Mouse (Mus musculus) c-Kit-negative CD71-positive TER-119-positive erythroid progenitor cells, embryonic 14.5 days (primary cell): Measurements from ENCODE around the gene Snx6.
"Not testable (repeated sequence)": the region's sequence is repeated elsewhere in the genome, so short reads cannot be mapped to it uniquely, and the experiment has no call there.

Source experiments
- DNase-seq: peaks from one replicate; pipeline ENCODE4 v3.0.0-alpha.2; 2013; ENCODE audit warnings: low read depth, low spot score

Snx6 gene

DNA sequence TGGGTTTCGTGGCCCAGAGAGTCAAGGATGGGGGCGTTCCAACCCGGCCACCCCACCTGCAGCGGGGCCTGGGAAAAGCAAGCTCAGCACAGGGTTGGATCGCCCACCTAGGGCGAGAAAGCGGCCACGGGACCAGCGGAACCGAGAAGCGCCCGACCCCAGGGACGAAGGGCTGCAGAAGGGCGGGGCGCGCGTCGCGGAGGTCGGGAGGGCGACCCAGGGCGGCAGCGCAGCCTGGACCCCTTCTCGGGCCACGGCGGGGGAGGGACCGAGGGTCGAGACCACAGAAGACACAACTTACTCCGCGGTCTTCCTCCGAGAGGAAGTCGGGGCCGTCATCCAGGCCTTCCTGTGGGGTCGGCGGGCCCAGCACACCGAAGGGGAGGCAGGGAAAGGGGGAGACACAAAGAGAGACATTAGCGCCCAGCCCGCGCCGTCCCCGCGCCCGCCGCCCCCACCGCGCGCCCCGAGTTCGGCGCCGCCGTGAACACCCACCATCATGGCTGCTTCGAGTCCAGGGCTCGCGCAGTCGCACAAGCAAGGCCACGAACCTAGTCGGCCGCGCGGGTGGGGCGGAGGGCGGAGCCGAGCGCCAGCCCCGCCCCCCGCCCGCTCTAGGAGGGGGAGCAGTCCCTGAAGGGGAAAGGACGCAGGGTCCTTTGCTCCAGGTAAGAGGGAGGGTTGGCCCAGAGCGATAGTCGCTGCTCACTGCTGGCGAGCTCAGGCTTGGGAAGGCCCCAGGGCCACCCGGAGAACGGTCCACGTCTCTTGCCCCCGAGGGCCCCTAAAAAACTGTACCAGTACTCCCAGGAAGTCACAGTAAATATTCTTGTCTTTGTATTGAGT lies at the start of gene Snx6:
Gene Snx6, minus strand, starts transcription at position 551 of the 846 bp plus-strand sequence.
- DNase-seq: peak; percentile 64

DNA sequence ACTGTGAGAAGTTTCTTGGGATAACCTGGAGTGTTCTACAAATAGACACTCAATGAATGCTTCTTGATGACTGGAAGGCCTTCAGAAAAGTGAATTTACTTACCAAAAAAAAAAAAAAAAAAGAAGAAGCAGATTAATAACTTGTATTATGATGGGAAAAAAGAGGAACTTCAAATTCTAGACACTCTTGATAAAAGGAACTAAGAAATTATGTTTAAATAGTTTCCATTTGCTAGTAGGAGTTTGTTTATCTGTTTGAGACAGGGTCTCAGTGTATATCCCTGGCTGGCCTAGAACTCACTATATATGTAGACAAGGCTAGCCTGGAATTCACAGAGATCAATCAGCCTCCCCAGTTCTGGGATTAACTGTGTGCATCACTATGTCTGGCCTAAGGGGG lies 48.9 kb upstream of the Snx6 start:
- DNase-seq: no peak

DNA sequence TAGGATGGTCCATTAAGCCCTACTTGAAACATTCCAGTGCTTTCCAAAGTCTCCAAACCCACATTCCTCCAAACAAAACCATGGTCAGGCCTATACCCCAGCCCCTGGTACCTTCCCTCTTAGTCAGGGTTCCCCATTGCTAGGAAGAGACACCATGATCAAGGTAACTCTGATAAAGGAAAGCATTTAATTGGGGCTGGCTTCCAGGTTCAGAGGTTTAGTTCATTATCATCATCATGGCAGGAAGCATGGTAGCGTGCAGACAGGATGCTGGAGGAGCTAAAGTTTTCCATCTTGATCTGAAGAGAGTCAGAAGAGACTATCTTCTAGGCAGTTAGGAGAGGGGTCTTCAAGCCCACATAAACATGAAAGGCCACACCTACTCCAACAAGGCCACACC lies 46.1 kb upstream of the Snx6 start:
- DNase-seq: no peak

DNA sequence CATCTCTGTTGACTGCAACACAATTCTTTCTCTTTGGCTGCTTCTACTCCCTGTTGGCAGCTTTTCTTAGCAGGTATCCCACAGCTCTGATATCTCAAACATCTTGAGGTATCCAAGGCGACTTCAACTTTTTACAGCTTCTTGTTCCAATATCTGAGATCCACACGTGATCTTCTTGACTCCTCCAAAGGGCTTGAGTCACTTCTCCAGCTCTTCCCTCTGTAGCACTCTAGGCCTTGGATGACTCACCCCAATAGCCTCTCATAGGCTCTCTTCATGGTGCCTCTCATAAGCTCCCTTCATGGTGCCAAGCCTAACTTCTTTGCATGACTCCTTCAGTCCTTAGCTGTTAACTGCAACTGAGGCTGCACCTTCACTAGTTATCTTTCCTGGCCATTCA lies 44.3 kb upstream of the Snx6 start:
- DNase-seq: no peak

DNA sequence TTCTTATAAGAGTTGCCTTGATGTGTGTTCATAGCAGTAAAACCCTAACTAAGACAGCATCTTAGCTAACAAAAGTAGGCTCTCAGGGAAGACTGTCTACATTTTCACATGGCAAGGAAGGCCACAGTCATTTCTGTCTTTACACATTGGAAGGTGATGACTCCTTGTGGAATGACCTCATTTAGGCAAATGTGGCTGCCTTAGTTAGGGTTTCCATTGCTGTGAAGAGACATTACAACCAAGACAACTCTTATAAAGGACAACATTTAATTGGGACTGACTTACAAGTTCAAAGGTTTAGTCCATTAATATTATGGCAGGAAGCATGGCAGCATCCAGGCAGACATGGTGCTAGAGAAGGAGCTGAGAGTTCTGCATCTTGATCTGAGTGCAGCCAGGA lies 43.4 kb upstream of the Snx6 start:
- no peak for DNase-seq

DNA sequence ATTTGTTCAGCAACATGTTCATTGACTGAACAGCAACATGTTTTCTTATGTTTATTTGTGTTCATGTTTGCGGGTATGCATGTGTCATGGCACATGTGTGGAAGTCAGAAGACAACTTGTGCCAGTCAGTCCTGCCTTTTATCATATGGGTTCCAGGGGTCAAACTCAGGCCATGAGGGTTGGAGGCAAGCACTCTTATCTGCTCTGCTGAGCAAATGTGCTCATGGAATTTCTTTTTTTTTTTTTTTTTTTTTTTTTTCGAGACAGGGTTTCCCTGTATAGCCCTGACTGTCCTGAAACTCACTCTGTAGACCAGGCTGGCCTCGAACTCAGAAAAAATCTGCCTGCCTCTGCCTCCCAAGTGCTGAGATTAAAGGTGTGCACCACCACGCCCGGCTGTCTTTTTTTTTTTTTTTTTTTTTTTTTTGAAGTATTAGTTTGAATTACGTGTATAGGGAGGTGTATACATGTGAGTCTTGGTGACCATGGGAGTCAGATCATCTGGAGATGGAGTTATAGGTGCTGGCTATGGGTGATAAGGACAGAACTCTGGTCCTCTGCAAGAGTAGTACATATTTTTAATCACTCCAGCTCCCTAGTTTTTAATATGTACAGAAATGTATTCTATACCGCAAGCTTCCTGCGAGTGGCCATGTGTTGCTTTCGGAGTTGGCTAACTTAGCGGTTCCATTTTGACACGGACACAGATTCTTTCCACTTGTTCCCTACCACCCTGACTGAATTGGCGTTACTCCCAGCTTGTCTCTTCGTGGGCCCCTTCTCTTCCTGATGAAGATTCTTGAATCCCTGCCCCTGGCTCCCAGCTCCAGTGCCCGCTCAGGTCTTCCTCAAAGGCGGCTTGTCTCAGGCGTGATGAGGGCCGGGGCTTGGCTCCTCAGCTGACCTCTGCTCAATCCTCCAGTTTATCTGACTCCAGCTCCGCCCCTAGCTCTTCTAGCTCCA lies 40.4 kb upstream of the Snx6 start:
- no peak for DNase-seq

DNA sequence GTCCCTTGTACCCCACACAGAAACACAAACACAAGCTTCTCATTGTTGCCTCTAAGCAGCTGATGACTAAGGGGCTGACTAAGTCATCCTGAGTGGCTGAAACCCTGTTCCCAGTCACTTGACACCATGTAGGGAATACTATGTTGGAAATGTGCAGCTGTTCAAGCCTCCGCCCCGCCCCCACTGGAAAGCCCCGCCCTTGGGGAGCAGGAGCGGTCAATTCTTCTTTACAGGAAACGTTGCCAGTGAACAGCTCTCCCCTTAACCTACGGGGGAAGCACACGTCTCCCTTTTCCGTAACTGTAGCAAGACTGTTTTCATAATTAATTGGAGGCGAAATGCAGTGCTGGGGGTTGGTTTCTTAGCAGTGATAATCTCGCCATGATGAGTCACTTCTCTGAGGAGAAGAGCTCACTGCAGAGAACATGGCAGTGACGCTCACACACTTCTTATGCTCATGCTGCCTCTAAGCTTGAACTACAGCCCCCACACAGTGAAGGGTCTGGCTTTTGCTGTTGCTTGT lies 39.5 kb upstream of the Snx6 start:
- no peak for DNase-seq

DNA sequence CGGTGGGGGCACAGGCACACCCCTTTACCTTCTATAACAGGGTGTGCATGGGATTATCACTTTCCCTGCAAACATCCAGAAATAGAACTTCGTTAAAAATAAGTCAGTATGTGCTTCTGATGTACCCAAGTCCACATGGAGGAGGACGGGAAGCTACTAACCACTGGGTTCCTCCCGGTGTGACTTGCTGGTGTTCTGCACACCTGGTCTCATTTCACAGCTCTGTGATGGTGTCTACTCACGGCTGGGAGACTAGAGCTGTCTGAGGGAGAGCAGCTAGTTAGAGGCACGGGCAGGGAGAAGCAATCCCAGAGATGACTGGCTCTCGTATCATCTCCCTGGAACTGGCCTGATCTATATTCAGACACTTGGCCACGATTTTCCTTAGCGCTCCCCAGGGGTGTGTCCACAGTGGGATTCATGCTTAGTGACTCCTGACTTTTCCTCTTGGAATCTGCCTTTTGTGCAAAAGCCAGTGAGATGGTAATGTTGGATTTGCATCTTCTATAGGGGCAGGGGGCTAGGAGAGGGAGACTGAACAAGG lies 38.4 kb upstream of the Snx6 start:
- no peak for DNase-seq

DNA sequence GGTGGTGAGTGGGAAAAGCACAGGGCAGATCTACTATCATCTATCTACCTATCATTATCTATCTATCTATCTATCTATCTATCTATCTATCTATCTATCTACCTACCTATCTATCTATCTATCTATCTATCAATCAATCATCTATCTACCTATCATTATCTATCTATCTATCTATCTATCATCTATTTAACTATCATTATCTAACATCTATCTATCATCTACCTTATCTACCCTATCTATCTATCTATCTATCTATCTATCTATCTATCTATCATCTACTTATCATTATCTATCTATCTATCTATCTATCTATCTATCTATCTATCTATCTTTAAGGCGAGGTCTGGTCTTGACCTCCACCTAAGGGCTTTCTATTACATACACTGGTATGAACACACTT lies 36.4 kb upstream of the Snx6 start:
- DNase-seq: not testable (repeated sequence)

DNA sequence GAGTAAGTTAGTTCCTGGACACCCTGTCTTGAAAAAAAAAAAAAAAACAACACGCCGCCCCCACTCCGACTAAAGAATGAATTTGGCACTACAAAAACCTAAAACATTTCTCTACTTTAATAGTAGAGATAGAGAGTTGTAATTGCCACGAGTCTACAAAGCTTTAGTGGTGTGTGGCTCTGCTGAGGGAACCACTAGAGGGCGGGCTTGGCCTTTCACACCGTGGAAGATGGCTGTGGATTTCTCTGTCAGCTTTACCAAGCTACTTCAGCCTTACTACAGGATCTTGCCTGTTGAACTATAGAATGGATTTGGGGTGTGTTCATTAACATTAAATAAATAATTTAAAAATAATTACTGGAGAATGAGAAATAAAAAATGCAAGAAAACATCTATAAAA lies 35.1 kb upstream of the Snx6 start:
- peak; percentile 39 for DNase-seq

DNA sequence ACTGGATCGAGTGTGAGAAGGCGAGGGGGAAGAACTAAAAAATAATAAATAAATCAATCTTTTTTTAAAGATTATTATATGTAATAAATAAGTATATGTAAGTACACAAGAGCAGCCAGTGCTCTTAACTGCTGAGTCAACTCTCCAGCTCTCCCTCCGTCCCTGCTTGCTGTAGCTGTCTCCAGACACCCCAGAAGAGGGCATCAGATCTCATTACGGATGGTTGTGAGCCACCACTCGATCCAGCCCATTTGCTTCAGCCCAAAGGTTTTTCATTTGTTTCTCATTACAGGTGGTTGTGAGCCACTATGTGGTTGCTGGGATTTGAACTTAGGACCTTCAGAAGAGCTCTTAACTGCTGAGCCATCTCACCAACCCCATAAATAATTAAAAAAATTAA lies 34.4 kb upstream of the Snx6 start:
- DNase-seq: no peak

DNA sequence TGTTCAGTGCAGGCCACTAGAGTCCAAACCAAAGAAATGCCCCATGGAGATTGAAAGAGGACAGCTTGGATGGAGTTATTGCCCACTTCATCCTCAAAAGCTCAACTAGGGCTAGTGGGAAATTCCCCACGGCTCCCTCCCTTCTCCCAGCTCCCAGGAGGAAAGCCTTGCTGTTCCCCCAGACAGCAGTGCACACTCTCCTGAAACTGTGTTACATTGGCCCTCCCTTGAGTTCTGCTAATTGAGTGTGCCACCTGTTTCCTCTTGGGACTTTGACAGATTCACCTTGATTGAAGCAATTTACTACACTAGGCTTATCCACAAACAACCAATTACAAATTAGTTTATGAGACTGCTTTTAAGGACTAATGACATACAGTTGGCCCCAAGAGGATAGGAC lies 32.5 kb upstream of the Snx6 start:
- no peak for DNase-seq

DNA sequence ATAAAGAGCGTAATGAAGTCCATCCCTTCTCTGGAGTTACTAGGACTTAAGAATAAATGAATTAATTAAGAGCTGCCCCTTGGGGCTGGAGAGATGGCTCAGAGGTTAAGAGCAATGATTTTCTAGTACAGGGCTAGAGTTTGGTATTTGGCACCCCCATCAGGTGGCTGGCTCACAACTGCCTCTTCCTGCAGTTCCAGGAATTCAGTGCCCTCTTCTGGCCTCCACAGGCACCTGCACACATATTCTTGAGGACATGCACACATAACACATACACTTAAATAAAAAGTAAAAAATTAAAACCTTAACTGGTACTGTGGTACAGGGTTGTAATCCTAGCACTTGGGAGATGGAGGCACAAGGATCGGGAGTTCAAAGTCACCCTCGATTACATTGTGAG lies 29.7 kb upstream of the Snx6 start:
- no peak for DNase-seq

DNA sequence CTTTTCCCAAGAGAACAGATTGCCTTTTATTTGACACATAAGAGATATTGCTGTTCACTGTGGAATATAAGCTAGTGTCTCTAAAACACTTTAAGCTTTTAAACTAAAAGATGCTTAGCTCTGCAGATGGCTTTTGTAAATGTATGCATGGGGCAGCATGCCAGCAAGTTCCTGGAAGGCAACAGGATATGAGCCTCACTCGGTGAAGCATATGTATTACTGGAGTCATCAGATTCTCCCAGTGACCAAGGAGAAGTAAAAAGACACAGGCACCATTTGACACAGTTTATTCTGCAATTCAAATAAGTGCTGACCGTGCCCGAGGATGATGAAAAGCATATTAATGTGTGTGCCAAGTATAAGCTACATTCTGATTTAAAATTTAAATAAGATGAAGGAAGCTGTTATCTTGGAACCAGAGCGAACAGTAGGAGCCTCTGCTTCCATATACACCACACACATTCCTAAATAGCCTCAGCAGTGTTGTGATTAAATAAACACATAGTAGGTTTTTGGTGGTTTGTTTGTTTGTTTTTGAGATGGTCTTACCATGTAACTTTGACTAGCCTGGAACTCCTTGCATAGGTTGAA lies 27.4 kb upstream of the Snx6 start:
- no peak for DNase-seq

DNA sequence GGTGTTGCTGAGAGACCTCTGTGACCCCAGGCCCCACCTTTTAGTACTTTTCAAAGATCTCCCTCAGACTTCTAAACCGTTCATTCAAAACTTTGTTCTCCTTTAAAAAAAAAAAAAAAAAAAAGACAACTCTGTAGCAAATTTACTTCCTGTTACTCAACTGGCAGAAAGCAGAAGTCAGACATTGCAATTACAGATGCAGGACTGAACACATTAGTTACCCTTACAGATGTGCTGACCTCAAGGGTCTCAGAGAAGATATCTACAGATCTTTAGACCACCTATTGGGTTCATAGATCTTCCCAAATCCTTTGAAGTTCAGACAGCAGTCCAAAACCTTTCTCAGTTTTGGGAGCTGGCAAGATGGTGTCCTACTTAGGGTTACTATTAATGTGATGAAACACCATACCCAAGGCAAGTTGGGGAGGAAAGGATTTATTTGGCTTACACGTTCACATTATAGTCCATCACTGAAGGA lies 25.2 kb upstream of the Snx6 start:
- no peak for DNase-seq

DNA sequence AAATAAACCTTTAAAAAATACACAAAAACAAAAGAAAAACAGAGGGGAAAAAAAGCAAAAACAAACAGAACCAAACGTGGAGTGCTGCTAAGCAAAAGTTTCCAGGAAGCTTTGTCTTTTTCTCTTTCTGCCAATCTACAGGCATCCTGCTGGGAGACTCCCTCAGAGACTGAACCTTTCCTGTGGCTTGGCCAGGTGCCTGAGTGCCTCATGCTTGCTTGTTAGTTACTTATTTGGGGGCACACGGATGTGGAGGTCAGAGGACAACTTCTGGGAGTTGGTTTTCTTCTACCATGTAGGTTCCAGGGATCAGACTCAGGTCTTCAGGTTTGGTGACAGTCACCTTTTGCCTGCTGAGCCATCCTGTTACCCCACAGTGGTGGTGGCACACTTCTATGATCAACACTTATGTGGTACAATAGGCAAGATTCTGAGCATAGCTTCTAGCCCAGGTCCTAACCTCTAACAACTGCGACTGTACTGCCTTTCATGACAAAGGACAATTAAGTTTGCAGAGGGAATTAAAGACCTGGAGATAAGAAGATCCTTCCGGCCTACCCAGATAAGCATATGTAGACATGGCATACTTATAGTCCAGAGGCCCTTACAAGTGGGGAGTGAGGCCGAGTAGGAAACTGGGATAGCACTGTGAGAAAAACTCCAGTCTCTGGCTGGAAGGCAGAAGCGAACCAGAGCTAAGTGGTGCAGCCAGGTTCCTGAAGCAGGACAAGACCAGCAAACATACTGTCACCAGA lies 23.9 kb upstream of the Snx6 start:
- DNase-seq: no peak

DNA sequence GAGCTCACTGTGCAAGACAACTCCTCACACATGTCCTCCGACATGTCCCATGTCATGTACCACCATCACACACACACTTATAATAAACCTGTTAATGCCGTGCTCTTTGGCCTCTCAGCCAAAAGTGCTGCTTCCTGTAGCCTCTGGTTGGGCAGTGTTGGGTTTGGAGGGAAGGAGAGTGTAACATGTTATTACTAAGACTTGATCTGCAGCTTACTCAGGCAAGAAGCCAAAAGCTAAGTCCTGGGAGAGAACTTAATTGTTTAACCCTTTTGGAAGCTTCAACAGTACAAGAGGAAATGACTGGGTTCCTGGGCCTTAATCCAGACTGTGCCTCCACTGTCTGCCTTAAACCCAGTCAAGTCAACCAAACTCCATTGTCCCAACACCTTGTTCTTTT lies 14.6 kb upstream of the Snx6 start:
- DNase-seq: no peak

DNA sequence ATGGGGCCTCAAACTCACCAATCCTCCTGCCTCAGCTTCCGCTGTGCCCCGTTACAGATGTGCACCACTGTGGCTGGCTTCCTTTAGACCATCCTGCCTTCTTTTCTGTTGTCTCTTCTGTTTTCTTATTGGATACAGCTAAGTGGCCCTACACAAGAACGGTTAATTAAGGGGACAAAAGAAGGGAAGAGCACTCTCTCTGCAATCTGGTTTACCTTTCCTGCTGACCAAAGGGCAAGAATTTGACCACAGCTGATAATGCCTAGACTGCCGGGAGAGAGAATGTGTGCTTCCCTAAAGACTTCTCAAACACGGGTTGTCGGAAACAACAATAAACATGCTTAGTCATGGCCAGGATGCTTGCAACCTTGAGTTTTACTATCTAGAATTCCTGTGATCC lies 12.0 kb upstream of the Snx6 start:
- no peak for DNase-seq

DNA sequence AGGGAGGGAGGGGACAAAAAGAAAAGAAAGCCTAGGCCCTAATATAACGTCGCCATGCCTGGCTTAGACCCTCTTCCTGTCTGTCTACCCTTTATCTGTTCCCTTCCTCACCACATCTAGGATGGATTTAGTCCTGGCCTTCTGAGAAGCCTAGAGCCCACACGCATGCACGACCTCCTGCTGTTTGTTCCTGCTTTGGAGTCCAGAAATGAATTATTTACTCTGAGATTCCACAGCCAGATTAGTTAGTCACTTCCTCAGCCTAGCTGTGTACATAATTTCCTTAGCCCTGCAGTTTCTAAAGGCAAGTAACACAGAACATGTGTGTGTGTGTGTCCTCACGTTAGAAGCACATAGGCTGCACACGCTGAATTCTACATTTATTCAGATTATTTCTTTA lies 10.6 kb upstream of the Snx6 start:
- no peak for DNase-seq

DNA sequence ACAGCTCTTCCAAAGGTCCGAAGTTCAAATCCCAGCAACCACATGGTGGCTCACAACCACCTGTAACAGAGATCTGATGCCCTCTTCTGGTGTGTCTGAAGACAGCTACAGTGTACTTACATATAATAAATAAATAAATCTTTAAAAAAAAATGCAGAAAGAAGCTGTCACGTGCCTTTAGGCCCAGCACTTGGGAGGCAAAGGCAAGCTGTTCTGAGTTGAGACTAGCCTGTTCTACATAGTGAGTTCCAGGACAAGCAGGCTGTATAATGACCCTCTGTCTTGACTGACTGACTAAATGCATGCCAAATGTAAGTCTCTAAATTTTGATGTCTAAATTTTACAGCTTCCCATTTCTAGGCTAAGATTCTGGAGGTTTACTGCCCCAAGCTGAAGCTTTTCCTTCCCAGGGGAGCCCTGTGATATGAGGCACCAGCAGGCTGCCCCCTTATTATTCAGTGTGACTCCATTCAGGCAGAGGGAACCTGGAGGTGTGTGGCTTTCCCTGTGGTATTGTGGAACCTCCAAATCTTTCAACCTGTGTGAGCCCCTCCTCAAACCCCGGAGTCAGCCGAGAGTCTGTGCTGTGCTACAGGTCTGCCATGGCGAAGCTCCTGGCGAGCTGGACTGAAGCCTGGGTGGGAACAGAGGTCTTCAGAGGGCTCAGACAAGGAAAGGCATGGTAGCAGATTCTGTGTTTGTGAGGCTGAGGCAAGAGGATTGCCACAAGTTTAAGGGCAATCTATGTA lies 9.9 kb upstream of the Snx6 start:
- DNase-seq: no peak
